Mouse (Mus musculus) mesoderm, embryonic 11.5 days (tissue): ENCODE data around the gene Btaf1.
"Not testable (repeated sequence)": the region's sequence is repeated elsewhere in the genome, so short reads cannot be mapped to it uniquely, and the experiment has no call there.

Source experiments
- DNase-seq: peaks from one replicate; pipeline ENCODE4 v3.0.0-alpha.2; 2012; ENCODE audit warnings: low read depth, low spot score

Btaf1 gene

GRCm38 (mm10) chr19:36922015-36922414 lies 3.9 kb upstream of the Btaf1 start:
- peak; percentile 63 for DNase-seq

- DNase-seq: no peak
Measured at GRCm38 (mm10) chr19:36922936-36923335, 2.9 kb upstream of the Btaf1 start.

DNA sequence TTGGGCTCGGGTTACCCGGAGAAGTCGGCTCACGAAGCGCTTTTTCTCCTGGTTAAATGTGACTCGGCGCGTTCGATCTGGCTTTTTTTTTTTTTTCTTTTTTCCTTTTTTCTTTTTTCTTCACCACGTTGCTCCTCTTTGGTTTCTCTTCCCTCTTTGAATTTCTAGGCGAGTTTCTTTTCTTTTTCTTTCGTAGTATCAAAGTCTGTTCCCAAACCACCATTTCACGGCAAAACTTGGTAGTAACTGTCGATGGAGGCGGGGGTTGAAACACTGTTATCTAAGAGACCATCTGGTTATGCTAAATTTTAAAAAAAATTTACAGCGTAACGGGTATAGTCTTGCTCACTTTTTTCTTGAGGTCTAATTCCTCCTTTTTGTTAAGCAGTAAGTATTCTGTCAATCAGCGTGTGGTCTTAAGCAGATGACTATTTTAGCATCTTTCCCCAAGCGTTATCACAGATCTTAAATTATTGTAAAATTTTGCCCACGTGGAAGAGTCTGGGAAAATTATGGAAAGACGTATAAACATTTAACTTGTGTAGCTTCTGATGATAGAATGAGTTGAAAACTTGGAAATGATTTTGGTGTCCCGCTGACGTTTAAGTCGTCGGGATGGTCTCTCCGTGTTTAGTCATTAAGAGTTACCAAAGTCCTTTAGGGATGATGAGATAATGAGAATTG lies 816 bp downstream of the Btaf1 start:
- no peak for DNase-seq

DNA sequence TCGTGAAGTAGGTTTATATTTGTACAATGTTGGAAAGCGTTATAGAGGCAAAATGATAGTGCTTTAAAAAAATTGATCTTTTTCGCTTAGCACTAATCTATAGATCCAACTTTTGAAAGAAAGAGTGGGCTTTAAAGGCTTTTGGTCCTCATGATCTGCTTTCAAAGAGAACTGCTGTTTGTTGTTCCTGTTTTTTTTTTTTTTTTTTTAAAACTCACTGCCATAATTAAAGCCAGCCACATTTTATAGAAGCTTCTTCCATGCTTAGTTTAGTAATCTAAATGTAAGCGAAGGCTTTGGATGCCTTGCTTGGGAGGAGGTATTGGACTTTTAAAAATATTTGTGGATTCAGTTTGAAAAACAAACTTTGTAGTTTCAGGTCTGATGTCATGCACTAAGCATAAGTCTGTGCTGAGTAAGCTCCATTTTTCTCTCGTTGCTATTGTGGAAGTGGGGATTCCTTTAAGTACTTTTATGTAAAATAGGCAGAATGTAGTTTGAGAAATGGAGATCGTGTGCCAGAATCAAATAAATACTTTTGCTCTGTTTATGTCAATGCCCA lies 2.0 kb downstream of the Btaf1 start:
- DNase-seq: no peak

DNA sequence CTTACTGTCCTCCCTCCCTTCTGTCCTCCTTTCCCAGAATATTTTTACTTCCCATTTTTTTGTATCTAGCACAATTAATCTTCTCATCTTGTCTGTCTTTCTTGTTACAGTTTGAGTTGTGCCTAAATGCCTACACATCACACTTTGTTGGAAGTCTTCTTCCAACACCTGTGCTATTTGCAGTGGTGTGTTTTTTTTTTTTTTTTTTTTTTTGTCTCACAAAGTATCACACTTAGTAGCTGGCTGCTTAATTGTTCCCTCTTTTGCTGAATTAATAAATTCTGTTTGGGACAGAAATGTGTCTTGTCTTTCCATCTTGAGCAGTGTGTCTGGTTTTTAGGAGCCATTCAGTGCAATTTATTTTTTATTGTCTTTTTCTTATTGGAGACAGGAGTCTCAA lies 3.9 kb downstream of the Btaf1 start:
- DNase-seq: no peak

- no peak for DNase-seq
Measured at GRCm38 (mm10) chr19:36932097-36932496, 6.2 kb downstream of the Btaf1 start.

DNA sequence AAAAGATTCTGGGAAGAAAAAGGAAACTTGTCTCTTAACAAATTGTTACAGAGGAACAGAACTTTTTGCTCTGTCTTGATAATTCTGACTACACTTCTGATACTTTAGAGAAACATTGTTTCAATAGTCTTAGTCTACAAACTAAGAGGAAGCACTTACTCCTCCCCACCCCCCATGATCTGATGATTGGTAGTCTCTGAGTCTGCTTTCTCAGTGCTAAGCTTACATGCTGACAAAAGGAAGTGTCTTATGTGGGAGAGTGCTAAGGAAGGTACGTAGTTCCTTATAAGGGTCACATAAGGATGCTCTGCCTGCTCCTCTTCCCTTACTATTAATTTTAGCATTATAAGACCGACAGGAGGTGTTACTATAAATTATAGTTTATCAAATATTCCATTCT lies 6.7 kb downstream of the Btaf1 start:
- DNase-seq: no peak

- no peak for DNase-seq
Measured at GRCm38 (mm10) chr19:36936285-36936684, 10.4 kb downstream of the Btaf1 start.

GRCm38 (mm10) chr19:36938008-36938407 lies 12.1 kb downstream of the Btaf1 start:
- DNase-seq: no peak

- DNase-seq: no peak
Measured at GRCm38 (mm10) chr19:36940064-36940463, 14.2 kb downstream of the Btaf1 start.

DNA sequence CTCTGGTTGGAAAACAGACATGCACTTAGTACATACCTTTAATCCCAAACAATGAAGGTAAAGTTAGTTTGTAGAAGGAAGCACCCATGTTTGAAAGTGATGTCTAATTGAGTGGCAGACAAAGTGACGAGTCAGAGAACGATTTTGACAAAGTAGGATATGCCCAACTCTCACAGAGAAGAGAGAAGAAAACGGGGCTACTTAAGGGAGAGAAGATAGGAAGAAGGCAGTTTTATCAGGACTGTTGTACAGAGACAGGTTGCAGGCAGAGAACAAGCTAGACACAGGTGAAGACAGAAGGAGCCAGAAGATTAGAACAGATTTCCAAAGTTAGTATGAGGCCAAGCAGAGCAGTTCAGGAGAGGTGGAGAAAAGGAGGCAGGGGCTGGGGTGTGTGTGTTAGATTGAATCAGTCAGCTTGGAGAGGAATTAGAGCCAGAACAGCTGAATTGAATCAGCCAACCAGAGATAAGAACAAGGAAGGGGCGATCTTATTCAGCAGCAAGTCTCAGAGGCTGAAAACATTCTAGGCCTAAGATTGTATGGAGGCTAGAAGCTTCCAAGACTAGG lies 27.8 kb downstream of the Btaf1 start:
- no peak for DNase-seq

- DNase-seq: no peak
Measured at GRCm38 (mm10) chr19:36958331-36958730, 32.5 kb downstream of the Btaf1 start.

- DNase-seq: no peak
Measured at GRCm38 (mm10) chr19:36961320-36961719, 35.4 kb downstream of the Btaf1 start.

DNA sequence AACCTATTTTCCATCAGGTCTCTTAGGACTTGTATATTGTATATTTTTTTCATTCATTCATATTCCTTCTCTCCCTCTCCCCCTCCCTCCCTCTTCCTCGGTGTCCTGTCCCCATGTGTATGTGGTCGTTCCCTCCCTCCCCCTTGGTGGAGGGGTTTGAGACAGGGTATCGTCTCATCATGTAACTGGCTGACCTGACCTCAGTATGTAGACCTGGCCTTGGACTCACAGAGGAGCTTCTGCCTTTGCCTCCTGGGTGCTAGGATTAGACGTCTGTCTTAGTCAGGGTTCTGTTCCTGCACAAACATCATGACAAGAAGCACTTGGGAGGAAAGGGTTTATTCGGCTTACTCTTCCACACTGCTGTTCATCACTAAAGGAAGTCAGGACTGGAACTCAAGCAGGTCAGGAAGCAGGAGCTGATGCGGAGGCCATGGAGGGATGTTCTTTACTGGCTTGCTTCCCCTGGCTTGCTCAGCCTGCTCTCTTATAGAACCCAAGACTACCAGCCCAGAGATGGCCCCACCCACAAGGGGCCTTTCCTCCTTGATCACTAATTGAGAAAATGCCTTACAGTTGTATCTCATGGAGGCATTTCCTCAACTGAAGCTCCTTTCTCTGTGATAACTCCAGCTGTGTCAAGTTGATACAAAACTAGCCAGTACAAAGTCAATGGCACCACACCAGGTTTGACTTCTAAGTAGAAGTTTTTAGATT lies 36.8 kb downstream of the Btaf1 start:
- not testable (repeated sequence) for DNase-seq

- DNase-seq: no peak
Measured at GRCm38 (mm10) chr19:37004557-37004956, 78.7 kb downstream of the Btaf1 start.

GRCm38 (mm10) chr19:37009878-37010281 lies 84.0 kb downstream of the Btaf1 start:
- no peak for DNase-seq

- DNase-seq: no peak
Measured at GRCm38 (mm10) chr19:37013461-37013860, 87.6 kb downstream of the Btaf1 start.

DNA sequence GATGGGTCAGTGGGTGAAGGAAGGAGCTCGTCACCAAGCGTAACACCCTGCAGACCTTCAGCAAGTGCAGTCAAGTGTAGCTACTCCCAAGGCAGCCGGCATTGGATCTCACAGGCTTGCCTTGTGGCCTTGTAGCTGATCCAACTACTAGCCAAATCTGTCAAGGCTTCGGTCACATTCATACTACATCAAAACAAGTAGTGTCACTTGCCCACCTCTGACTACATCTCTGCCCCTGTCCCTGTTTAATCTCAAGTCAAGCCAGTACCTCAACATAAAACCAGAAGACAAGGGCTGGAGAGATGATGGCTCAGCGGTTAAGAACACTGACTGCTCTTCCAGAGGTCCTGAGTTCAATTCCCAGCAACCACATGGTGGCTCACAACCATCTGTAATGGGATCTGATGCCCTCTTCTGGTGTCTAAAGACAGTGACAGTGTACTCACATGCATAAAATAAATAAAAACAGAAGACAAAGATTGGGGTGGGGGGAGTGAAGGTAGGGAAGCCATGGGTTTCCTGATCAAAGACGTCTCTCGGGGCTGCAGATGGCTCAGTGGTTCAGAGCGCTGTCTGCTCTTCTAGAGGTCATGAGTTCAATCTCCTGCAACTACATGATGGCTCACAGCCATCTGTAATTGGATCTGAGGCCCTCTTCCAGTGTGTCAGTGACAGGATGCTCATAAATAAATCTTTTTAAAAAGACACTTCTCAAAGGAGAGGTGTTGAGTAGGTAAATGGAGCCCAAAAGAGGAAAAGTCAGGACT lies 88.5 kb downstream of the Btaf1 start:
- DNase-seq: no peak

DNA sequence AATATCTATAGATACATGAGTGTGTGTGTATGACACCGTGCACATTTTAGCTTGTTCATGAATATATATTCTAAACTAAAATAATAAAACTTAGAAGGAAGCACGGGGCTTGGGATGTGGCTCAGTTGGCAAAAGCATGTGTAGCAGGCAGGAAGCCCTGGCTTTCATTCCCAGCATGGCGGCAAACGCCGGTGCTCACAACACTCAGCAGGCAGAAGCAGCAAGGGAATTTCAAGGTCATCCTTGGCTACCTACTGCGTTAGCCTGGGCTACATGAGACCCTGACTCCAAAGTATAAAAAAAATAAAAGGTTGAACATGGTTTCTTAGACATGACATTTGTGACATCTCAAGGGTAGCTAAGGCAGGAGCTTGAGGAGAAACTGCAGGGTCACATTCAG lies 91.0 kb downstream of the Btaf1 start:
- DNase-seq: no peak

- peak; percentile 83 for DNase-seq
Measured at GRCm38 (mm10) chr19:37018411-37018810, 92.5 kb downstream of the Btaf1 start.

GRCm38 (mm10) chr19:37018931-37019330 lies 93.1 kb downstream of the Btaf1 start:
- no peak for DNase-seq

- DNase-seq: no peak
Measured at GRCm38 (mm10) chr19:37020531-37020930, 94.7 kb downstream of the Btaf1 start.
